Mouse (Mus musculus) layer of hippocampus, postnatal 25 days (tissue): ENCODE measurements at regions not wholly inside any gene's neighbourhood (a gene's known extent, or its start where the extent isn't known, plus 50 kb on each side); places are given as distances from the start of the nearest gene placed in this dataset.
A peak's percentile ranks its signal among the peaks of the same experiment; 100 is the strongest.

ENCODE experiments used
- DNase-seq, 2 experiments: peaks; one replicate each; pipeline ENCODE4 v3.0.0; 2022; ENCODE audit warnings: mixed read lengths in 2 of 2, low spot score in 1 of 2; ENCODE audit errors: extremely low spot score in 1 of 2

DNA sequence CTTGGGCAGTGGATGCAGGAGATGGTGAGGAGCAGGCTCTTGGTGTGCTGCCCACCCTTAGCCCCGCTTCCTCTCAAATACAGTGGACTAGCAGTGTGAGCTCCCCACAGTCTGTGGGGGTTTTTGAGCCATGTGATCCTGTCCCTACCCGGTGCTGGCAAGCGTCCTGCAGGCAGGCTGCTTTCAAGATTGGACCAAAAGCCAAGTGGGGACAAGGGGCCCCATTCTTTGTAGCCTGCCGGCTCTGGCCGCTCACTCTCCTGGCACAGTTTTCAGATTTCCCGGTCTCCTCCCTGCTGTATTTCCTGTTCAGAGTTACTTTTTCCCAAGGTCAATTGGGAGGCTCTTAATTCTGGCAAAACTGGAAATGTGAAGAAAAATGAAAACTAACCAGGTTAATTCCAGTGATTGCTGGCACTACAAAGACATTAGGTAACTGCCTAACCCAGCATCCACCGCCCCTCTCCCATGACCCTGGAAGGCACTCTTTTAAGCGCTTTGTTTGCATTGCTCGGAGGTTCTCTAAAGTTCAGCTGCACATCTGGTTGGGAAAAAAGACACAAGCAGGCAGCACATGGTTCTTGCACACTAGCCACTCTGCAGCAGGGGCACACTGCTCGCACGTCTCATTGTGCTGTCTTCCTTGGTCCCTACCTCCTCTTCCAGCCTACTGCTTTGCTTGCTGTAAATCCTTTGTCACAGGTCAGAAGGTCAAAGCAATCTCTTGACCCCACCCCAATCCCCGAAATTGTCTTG lies 105.6 kb downstream of the Rassf10 start:
- DNase-seq, result peak in 1 of 2 experiments; percentile 27

- no peak for DNase-seq
These were observed 106.2 kb downstream of the Rassf10 start for GRCm38 (mm10) chr7:113059967-113060284.

DNA sequence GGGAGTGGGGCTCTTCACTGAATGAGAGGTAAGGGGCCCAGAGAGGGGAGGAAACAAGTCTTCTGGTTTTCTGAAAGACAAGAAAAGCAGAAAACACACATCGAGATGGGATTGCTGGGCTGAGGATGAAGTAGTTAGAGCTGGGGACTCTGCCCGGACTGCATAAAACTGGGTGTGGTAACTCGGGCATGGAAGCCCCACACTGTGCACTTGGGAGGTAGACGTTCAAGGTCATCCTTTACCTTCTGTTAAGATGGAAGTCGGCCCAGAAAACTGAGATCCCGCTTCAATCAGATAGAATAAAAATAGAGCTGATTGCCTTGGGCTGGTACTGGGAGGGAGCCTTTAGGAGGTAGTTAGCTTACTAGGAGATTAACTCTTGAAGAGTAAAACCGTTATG lies 107.2 kb downstream of the Rassf10 start:
- DNase-seq, result no peak

DNA sequence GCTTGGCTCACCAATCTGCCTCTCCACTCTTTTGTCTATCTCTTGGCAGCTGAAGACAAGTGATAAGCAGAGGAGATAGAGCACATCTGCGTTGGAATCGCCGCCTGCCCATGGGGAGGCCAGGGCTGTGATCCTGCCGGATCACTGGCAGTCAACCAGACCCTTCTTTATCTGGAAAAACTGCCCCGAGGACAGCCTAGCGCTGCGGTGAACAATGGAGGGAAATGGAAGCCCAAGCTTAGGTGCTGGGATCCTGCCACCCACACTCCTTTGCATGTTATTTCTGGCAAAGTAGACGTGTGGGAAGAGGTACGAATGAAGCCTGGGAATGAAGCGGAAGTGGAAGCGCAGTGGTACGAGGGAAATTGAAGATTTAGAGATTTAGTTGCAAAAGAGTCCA lies 112.8 kb downstream of the Rassf10 start:
- no peak for DNase-seq

- DNase-seq, result no peak
These were observed 114.5 kb downstream of the Rassf10 start for GRCm38 (mm10) chr7:113068296-113068695.

DNA sequence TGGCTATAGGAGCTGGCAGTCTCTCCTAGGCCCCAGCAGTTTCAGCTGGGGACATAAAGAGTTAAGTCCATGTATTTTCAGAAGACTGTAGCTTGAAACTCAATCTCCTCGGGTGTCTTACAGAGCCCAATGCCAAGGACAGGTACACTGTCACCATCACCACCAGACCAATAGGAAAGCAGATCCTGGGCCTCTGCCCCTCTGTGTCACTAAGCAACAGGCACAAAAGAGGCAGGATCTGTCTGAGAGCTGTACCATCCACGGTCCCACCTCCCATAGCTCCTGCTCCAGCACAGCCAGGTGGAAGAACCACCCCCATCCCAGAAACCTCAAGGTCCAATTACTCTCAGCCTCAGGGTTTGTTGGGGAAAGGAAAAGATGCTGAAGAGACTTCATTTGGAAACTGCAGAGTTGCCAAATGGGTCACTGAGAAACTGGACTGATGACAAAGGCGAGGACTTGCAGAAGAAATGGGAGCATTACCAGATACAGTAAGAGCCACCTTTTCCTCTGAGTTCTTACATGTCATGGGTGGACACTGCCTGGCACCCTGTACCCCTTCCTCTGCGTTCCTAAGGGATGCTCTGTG lies 115.7 kb downstream of the Rassf10 start:
- no peak for DNase-seq

GRCm38 (mm10) chr7:113071418-113071817 lies 117.7 kb downstream of the Rassf10 start:
- DNase-seq, result no peak

GRCm38 (mm10) chr7:113073781-113074180 lies 120.0 kb downstream of the Rassf10 start:
- DNase-seq, result no peak

DNA sequence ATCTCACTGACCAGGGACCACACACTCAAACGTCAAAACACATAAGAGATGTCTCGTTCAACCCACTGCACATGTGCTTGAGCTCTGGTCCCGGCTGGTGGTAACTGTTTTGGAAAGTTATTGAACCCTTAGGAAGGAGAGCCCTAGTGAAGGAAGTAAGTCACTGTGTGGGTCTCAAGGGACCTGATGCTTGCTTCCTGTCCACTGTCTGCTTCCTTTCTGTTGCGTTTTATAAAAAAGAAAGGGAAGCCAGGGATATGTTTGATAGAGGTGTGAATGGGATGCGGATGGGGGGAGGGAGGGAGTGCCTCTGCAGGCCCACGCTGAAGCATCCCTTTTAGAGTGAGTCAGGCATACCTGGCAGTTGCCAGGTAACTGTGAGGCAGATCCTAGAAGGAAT lies 121.6 kb downstream of the Rassf10 start:
- DNase-seq, result no peak

DNA sequence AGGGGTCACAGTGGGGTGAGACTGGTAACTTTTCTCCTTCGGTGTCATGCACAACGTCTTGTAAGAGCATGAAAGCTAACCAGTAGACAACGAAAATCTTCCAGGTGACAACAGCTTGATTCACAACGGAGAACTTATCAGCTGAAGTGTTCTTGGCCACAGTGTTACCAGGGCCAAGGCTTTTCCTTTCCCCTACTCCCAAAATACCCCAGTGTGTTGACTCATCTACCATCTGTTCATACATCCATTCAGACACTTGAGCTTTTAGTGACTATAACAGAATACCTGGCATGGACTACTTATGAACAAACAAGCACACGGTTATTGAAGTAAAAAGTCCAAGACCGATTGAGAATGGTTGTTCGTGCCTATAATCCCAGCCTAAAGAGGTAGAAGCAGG lies 122.5 kb downstream of the Rassf10 start:
- no peak for DNase-seq

- no peak for DNase-seq
These were observed 126.1 kb upstream of the Arntl start for GRCm38 (mm10) chr7:113081120-113081519.

- DNase-seq, result no peak
These were observed 122.2 kb upstream of the Arntl start for GRCm38 (mm10) chr7:113084930-113085625.

DNA sequence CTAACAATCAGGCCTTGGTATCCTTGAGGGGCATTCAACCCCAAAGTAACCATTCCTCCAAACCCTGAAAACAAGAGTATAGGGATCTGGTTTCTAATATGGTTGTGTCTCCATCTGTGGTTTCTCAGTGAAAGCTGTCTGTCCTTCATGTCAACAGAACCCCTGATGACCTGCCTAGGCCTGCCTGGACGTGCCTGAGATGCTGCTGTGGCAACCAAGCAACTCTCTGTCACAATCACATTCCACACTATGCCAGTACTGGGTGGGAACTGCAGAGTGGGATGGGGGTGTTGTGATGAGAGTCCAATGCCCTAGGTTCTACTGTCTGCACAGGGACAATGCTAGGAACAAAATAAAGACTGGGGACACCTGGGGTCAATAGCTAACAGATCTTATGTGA lies 121.1 kb upstream of the Arntl start:
- no peak for DNase-seq

DNA sequence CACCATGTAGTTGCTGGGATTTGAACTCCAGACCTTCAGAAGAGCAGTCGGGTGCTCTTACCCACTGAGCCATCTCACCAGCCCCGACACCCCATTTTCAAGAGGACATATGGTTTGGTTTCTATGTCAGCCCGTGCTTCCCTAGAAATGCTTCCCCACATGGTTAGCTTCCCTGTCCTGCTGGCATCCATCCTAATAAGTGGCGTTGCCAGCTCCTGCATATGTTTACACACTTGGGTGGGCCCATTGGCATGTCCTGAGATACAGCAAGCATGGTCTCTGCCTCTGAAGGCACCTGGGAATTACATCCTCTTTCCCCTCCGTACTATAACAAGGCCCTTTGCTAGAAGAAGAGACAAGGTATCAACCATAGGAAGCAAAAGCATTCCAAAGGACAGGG lies 119.6 kb upstream of the Arntl start:
- no peak for DNase-seq

GRCm38 (mm10) chr7:113089044-113089443 lies 118.2 kb upstream of the Arntl start:
- DNase-seq, result no peak

DNA sequence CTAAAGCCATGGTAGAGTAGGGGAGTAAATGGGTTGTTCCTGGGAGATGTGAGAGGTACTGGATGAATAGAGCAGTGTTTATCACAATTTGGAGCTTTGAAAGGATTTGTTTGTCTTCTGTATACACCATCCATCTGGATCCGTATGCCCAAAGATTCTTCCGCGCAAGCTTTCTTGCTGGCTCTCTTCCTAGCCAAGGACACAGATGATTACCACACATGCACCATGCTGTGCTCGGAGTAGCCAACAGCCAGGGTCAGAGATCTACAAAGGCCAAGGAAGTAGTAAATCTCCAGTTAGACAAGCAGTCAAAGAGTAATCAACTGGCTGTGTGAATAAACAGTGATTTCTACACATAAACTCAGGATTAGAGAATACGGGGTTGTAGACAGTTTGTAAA lies 113.3 kb upstream of the Arntl start:
- no peak for DNase-seq

DNA sequence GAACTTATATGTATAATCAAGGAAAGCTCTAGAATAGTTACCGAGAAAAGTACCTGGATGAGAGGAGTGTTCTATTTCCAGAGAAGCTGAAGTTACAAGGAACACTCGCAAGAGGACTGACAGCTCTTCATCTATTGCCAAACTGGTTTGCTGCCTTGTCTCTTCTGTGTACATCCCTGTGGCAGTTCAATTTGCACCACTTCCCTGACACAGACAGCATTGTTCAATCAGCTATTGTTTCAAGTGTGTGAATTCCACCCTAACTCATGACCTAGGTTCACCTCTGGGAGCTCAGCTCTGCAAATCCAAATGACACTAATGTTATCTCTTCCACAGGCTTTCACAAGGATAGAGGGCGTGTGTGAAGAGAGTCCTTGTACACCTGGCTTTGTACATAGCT lies 112.2 kb upstream of the Arntl start:
- no peak for DNase-seq

DNA sequence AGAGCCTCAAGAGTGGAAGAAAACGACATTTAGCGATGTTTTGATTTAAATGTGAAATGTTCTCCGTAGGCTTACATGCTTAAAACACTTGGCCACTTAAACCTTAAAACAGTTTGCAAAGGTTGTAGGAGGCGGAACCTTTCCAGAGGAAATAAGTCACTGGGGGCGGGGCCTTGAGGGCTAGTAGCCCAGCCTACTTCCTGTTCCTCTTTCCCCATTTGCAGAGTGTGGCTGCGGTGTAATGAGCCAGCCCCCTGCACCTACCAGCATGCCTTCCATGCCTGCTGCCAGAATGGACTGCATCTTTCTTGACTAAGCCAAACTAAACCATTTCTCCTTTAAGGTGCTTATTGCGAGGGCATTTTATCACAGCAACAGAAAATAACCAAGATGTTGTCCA lies 103.0 kb upstream of the Arntl start:
- DNase-seq, result no peak

GRCm38 (mm10) chr7:113105359-113105758 lies 101.9 kb upstream of the Arntl start:
- DNase-seq, result no peak

- DNase-seq, result peak in 1 of 2 experiments; percentile 11
These were observed 100.5 kb upstream of the Arntl start for GRCm38 (mm10) chr7:113106731-113107130.

GRCm38 (mm10) chr7:113107965-113108364 lies 99.3 kb upstream of the Arntl start:
- no peak for DNase-seq

DNA sequence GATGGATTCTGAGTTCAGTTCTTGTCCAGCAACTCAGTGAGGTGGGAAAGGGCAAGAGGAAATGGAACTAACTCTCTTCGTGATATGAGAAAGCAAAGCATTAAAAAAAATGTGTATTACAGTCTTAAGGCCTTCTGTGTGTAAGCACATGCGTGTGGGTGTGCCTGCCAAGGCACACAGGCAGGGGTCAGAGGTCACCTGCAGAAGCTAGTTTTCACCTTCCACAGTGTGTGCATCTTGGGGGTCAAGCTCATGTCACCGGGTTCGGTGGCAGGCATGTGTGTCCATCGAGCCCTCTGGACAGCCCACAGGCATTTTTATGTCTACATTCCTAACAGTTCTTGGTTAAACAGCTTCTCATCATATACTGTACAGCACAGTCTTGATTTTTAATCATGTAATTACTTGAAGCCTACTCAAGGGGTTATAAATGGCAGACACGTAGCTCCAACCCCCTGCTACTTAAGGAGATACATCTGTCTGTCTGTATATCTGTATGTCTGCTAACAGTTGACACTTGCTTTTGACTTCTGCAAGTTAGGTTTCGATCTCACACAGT lies 98.7 kb upstream of the Arntl start:
- DNase-seq, result no peak
